Mouse (Mus musculus) midbrain, embryonic 10.5 days (tissue): ENCODE results near the gene Nf1. TPM values are rescaled to one million over a fixed set of nuclear protein-coding genes. Genes with fewer than 3 reads are reported as not detected.
A peak's percentile ranks its signal among the peaks of the same experiment; 100 is the strongest.

Experiments
- DNase-seq: peaks from one replicate; pipeline ENCODE4 v3.0.0-alpha.2; 2017; ENCODE audit warnings: low spot score
- H3K27ac ChIP-seq: fragments of 300-500 bp; sonication (generic); replicated peaks from 2 replicates; pipeline ENCODE4 v1.5.1; 2016; ENCODE audit warnings: mild to moderate bottlenecking
- H3K27me3 ChIP-seq: fragments of 300-500 bp; sonication (generic); 2 replicates; pipeline ENCODE4 v1.6.1; 2016; ENCODE audit warnings: low read depth, mild to moderate bottlenecking; ENCODE audit not compliant: poor library complexity, severe bottlenecking
- H3K36me3 ChIP-seq: fragments of 300-500 bp; sonication (generic); 2 replicates; pipeline ENCODE4 v1.6.1; 2016; ENCODE audit warnings: mild to moderate bottlenecking, moderate library complexity
- H3K4me1 ChIP-seq: fragments of 300-500 bp; sonication (generic); 2 replicates; pipeline ENCODE4 v1.6.1; 2016
- H3K4me3 ChIP-seq: fragments of 300-500 bp; sonication (generic); 2 replicates; pipeline ENCODE4 v1.5.1; 2016; ENCODE audit warnings: mild to moderate bottlenecking, moderate library complexity
- H3K9me3 ChIP-seq: fragments of 300-500 bp; sonication (generic); replicated peaks from 2 replicates; pipeline ENCODE4 v1.6.1; 2016; ENCODE audit warnings: mild to moderate bottlenecking
- WGBS: fragments of 180-500 bp; shearing (Covaris S2); methylation state at CpG from one replicate; pipeline ENCODE4 v1.1.7; 2016; 5-methylcytosine and 5-hydroxymethylcytosine counted together
- polyA plus RNA-seq: library from polyadenylated mRNA; unstranded; fragments of >200 nt; fragmentation: Nextera tagmentation; extraction: Ambion mirVana; gene quantifications from 2 replicates; pipeline ENCODE4 v1.2.1, GENCODE M21; 2016

Gene Nf1
- polyA plus RNA-seq, 1 experiment from 2014 or later, result 6.7 TPM

GRCm38 (mm10) chr11:79527015-79527738, 187.7 kb downstream of the Nf1 start:
- H3K9me3 ChIP-seq, result no peaks in the 10 kb centered on the region
- H3K36me3 ChIP-seq, result peaks cover 41% of the 10 kb centered on the region
- WGBS, result 91% methylated on average over 15 of the region's 15 CpGs
- H3K4me3 ChIP-seq, result no peak overlapping the region
- no peaks in the 10 kb centered on the region for H3K4me1 ChIP-seq
- no peaks in the 10 kb centered on the region for H3K27me3 ChIP-seq
- no peak overlapping the region for H3K27ac ChIP-seq
- DNase-seq, result no peak

GRCm38 (mm10) chr11:79527739-79528384, 188.4 kb downstream of the Nf1 start:
- Histone ChIP-seq H3K9me3 (no peaks in the 10 kb centered on the region), H3K27ac (no peak overlapping the region), H3K36me3 (peaks cover 46% of the 10 kb centered on the region), H3K4me3 (no peak overlapping the region), H3K27me3 (no peaks in the 10 kb centered on the region), H3K4me1 (no peaks in the 10 kb centered on the region)
- no peak for DNase-seq
- 91% methylated on average over 5 of the region's 5 CpGs for WGBS

GRCm38 (mm10) chr11:79528601-79529000, 189.1 kb downstream of the Nf1 start:
- peaks cover 48% of the 10 kb centered on the region for H3K36me3 ChIP-seq
- WGBS, result 90% methylated on average over 3 of the region's 3 CpGs
- H3K27ac ChIP-seq, result no peak overlapping the region
- H3K27me3 ChIP-seq, result no peaks in the 10 kb centered on the region
- DNase-seq, result no peak
- H3K9me3 ChIP-seq, result no peaks in the 10 kb centered on the region
- peaks cover 3% of the 10 kb centered on the region; the same call in 1 of the 2 replicates for H3K4me1 ChIP-seq
- no peak overlapping the region for H3K4me3 ChIP-seq

- no peak overlapping the region for H3K4me3 ChIP-seq
- DNase-seq, result no peak
- peaks cover 8% of the 10 kb centered on the region for H3K4me1 ChIP-seq
- no peaks in the 10 kb centered on the region for H3K9me3 ChIP-seq
- H3K27ac ChIP-seq, result no peak overlapping the region
- H3K27me3 ChIP-seq, result no peaks in the 10 kb centered on the region
- 95% methylated on average over 6 of the region's 6 CpGs for WGBS
- peaks cover 44% of the 10 kb centered on the region for H3K36me3 ChIP-seq
Measured at GRCm38 (mm10) chr11:79529226-79529625, 189.7 kb downstream of the Nf1 start.

GRCm38 (mm10) chr11:79529736-79530135, 190.2 kb downstream of the Nf1 start:
- H3K4me3 ChIP-seq, result no peak overlapping the region
- H3K27ac ChIP-seq, result no peak overlapping the region
- H3K4me1 ChIP-seq, result peaks cover 13% of the 10 kb centered on the region
- H3K9me3 ChIP-seq, result no peaks in the 10 kb centered on the region
- H3K36me3 ChIP-seq, result peaks cover 39% of the 10 kb centered on the region
- no peaks in the 10 kb centered on the region for H3K27me3 ChIP-seq
- no peak for DNase-seq
- 88% methylated on average over 2 of the region's 2 CpGs for WGBS

- H3K27ac ChIP-seq, result no peak within 1 kb of the TSS
- peaks cover 34% of the 10 kb centered on the region for H3K36me3 ChIP-seq
- WGBS, result 90% methylated on average over 7 of the region's 7 CpGs
- no peaks in the 10 kb centered on the region for H3K9me3 ChIP-seq
- H3K27me3 ChIP-seq, result no peaks in the 10 kb centered on the region
- no peak within 1 kb of the TSS for H3K4me3 ChIP-seq
- no peak for DNase-seq
- H3K4me1 ChIP-seq, result peaks cover 16% of the 10 kb centered on the region
Measured at GRCm38 (mm10) chr11:79530333-79530761, 190.9 kb downstream of the Nf1 start, which contains the start of the genes Evi2 and Evi2a. Gene Evi2, minus strand, starts transcription at chr11:79530589. Gene Evi2a, minus strand, starts transcription at chr11:79530609.

- Histone ChIP-seq H3K27ac (no peak overlapping the region), H3K9me3 (no peaks in the 10 kb centered on the region), H3K4me1 (peaks cover 16% of the 10 kb centered on the region), H3K4me3 (no peak overlapping the region), H3K36me3 (peaks cover 36% of the 10 kb centered on the region), H3K27me3 (no peaks in the 10 kb centered on the region)
- WGBS, result 89% methylated on average over 11 of the region's 11 CpGs
- DNase-seq, result no peak
Measured at GRCm38 (mm10) chr11:79530774-79531173, 191.3 kb downstream of the Nf1 start.

GRCm38 (mm10) chr11:79531485-79531884, 192.0 kb downstream of the Nf1 start:
- DNase-seq, result no peak
- H3K4me1 ChIP-seq, result peaks cover 16% of the 10 kb centered on the region
- peaks cover 42% of the 10 kb centered on the region for H3K36me3 ChIP-seq
- WGBS, result 94% methylated on average over 4 of the region's 4 CpGs
- no peak overlapping the region for H3K27ac ChIP-seq
- no peaks in the 10 kb centered on the region for H3K27me3 ChIP-seq
- no peak overlapping the region for H3K4me3 ChIP-seq
- H3K9me3 ChIP-seq, result no peaks in the 10 kb centered on the region

GRCm38 (mm10) chr11:79533311-79533710, 193.8 kb downstream of the Nf1 start:
- WGBS, result 86% methylated on average over 6 of the region's 6 CpGs
- H3K36me3 ChIP-seq, result peaks cover 47% of the 10 kb centered on the region
- no peaks in the 10 kb centered on the region for H3K9me3 ChIP-seq
- H3K4me3 ChIP-seq, result no peak overlapping the region
- DNase-seq, result no peak
- peaks cover 16% of the 10 kb centered on the region for H3K4me1 ChIP-seq
- H3K27me3 ChIP-seq, result no peaks in the 10 kb centered on the region
- H3K27ac ChIP-seq, result no peak overlapping the region

- Histone ChIP-seq H3K4me1 (peaks cover 16% of the 10 kb centered on the region), H3K27me3 (no peaks in the 10 kb centered on the region), H3K9me3 (no peaks in the 10 kb centered on the region), H3K36me3 (peaks cover 45% of the 10 kb centered on the region), H3K4me3 (no peak overlapping the region), H3K27ac (peak overlapping the region; percentile 50; the same call in 1 of the 2 replicates)
- DNase-seq, result no peak
- WGBS, result 90% methylated on average over 8 of the region's 8 CpGs
Measured at GRCm38 (mm10) chr11:79533950-79534690, 194.6 kb downstream of the Nf1 start.

GRCm38 (mm10) chr11:79535554-79535953, 196.1 kb downstream of the Nf1 start:
- 91% methylated on average over 4 of the region's 4 CpGs for WGBS
- Histone ChIP-seq H3K4me3 (no peak overlapping the region), H3K27me3 (no peaks in the 10 kb centered on the region), H3K9me3 (no peaks in the 10 kb centered on the region), H3K4me1 (peaks cover 16% of the 10 kb centered on the region), H3K36me3 (peaks cover 54% of the 10 kb centered on the region), H3K27ac (no peak overlapping the region)
- no peak for DNase-seq

GRCm38 (mm10) chr11:79536293-79536692, 196.8 kb downstream of the Nf1 start:
- no peak overlapping the region for H3K27ac ChIP-seq
- H3K9me3 ChIP-seq, result no peaks in the 10 kb centered on the region
- no peak overlapping the region for H3K4me3 ChIP-seq
- peaks cover 16% of the 10 kb centered on the region for H3K4me1 ChIP-seq
- no peak for DNase-seq
- H3K27me3 ChIP-seq, result no peaks in the 10 kb centered on the region
- H3K36me3 ChIP-seq, result peaks cover 59% of the 10 kb centered on the region
- 94% methylated on average over 3 of the region's 3 CpGs for WGBS
